Mouse (Mus musculus): ENCODE results near the gene Adamtsl3.

The Adamtsl3 gene

GRCm38 (mm10) chr7:82433226-82433625, 97.7 kb downstream of the Adamtsl3 start:
- no peak for TF ChIP-seq CTCF (conservative IDR thresholded peaks at IDR 0.05; ENCODE audit: low read length)
- no peak for TF ChIP-seq POU5F1 (IDR thresholded peaks at IDR 0.05; ENCODE audit: borderline replicate concordance, low read length)
- TF ChIP-seq NANOG (IDR thresholded peaks at IDR 0.05; ENCODE audit: borderline replicate concordance, low read length), result no peak
- Histone ChIP-seq H3K9me3 (ENCODE audit: low read length) (no peaks in the 10 kb centered on the region), H3K4me3 (replicated peaks; ENCODE audit: low read length) (no peak overlapping the region), H3K27me3 (ENCODE audit: insufficient read depth, low read length) (no peaks in the 10 kb centered on the region), H3K4me1 (replicated peaks; ENCODE audit: low read depth, low read length) (no peaks in the 10 kb centered on the region), H3K36me3 (ENCODE audit: insufficient read depth, low read length) (no peaks in the 10 kb centered on the region)

GRCm38 (mm10) chr7:82458376-82458775, 122.9 kb downstream of the Adamtsl3 start:
- H3K9me3 ChIP-seq (ENCODE audit: low read length), result no peaks in the 10 kb centered on the region
- no peaks in the 10 kb centered on the region for H3K4me1 ChIP-seq (replicated peaks; ENCODE audit: low read depth, low read length)
- no peak for TF ChIP-seq POU5F1 (IDR thresholded peaks at IDR 0.05; ENCODE audit: borderline replicate concordance, low read length)
- TF ChIP-seq NANOG (IDR thresholded peaks at IDR 0.05; ENCODE audit: borderline replicate concordance, low read length), result no peak
- TF ChIP-seq CTCF (conservative IDR thresholded peaks at IDR 0.05; ENCODE audit: low read length), result no peak
- no peaks in the 10 kb centered on the region for H3K27me3 ChIP-seq (ENCODE audit: insufficient read depth, low read length)
- no peaks in the 10 kb centered on the region for H3K36me3 ChIP-seq (ENCODE audit: insufficient read depth, low read length)
- no peak overlapping the region for H3K4me3 ChIP-seq (replicated peaks; ENCODE audit: low read length)

- no peak overlapping the region for H3K4me3 ChIP-seq (replicated peaks; ENCODE audit: low read length)
- TF ChIP-seq NANOG (IDR thresholded peaks at IDR 0.05; ENCODE audit: borderline replicate concordance, low read length), result no peak
- TF ChIP-seq CTCF (conservative IDR thresholded peaks at IDR 0.05; ENCODE audit: low read length), result no peak
- no peak for TF ChIP-seq POU5F1 (IDR thresholded peaks at IDR 0.05; ENCODE audit: borderline replicate concordance, low read length)
- H3K4me1 ChIP-seq (replicated peaks; ENCODE audit: low read depth, low read length), result no peaks in the 10 kb centered on the region
- H3K36me3 ChIP-seq (ENCODE audit: insufficient read depth, low read length), result no peaks in the 10 kb centered on the region
- H3K27me3 ChIP-seq (ENCODE audit: insufficient read depth, low read length), result no peaks in the 10 kb centered on the region
- H3K9me3 ChIP-seq (ENCODE audit: low read length), result no peaks in the 10 kb centered on the region
Observed at GRCm38 (mm10) chr7:82462921-82463523, 127.5 kb downstream of the Adamtsl3 start.

- no peak overlapping the region for H3K4me3 ChIP-seq (replicated peaks; ENCODE audit: low read length)
- H3K9me3 ChIP-seq (ENCODE audit: low read length), result no peaks in the 10 kb centered on the region
- no peaks in the 10 kb centered on the region for H3K4me1 ChIP-seq (replicated peaks; ENCODE audit: low read depth, low read length)
- TF ChIP-seq POU5F1 (IDR thresholded peaks at IDR 0.05; ENCODE audit: borderline replicate concordance, low read length), result no peak
- TF ChIP-seq CTCF (conservative IDR thresholded peaks at IDR 0.05; ENCODE audit: low read length), result no peak
- no peak for TF ChIP-seq NANOG (IDR thresholded peaks at IDR 0.05; ENCODE audit: borderline replicate concordance, low read length)
- no peaks in the 10 kb centered on the region for H3K27me3 ChIP-seq (ENCODE audit: insufficient read depth, low read length)
- no peaks in the 10 kb centered on the region for H3K36me3 ChIP-seq (ENCODE audit: insufficient read depth, low read length)
Observed at GRCm38 (mm10) chr7:82464364-82464763, 128.9 kb downstream of the Adamtsl3 start.

GRCm38 (mm10) chr7:82465437-82465836, 129.9 kb downstream of the Adamtsl3 start:
- TF ChIP-seq CTCF (conservative IDR thresholded peaks at IDR 0.05; ENCODE audit: low read length) (no peak; the same call in 1 of the 2 replicates), POU5F1 (IDR thresholded peaks at IDR 0.05; ENCODE audit: borderline replicate concordance, low read length) (no peak), NANOG (IDR thresholded peaks at IDR 0.05; ENCODE audit: borderline replicate concordance, low read length) (no peak)
- Histone ChIP-seq H3K27me3 (ENCODE audit: insufficient read depth, low read length) (no peaks in the 10 kb centered on the region), H3K36me3 (ENCODE audit: insufficient read depth, low read length) (no peaks in the 10 kb centered on the region), H3K4me1 (replicated peaks; ENCODE audit: low read depth, low read length) (no peaks in the 10 kb centered on the region), H3K4me3 (replicated peaks; ENCODE audit: low read length) (no peak overlapping the region), H3K9me3 (ENCODE audit: low read length) (no peaks in the 10 kb centered on the region)

- no peaks in the 10 kb centered on the region for H3K27me3 ChIP-seq (ENCODE audit: insufficient read depth, low read length)
- no peaks in the 10 kb centered on the region for H3K4me1 ChIP-seq (replicated peaks; ENCODE audit: low read depth, low read length)
- no peaks in the 10 kb centered on the region for H3K36me3 ChIP-seq (ENCODE audit: insufficient read depth, low read length)
- H3K4me3 ChIP-seq (replicated peaks; ENCODE audit: low read length), result no peak overlapping the region
- TF ChIP-seq NANOG (IDR thresholded peaks at IDR 0.05; ENCODE audit: borderline replicate concordance, low read length) (no peak), CTCF (conservative IDR thresholded peaks at IDR 0.05; ENCODE audit: low read length) (no peak), POU5F1 (IDR thresholded peaks at IDR 0.05; ENCODE audit: borderline replicate concordance, low read length) (no peak)
- H3K9me3 ChIP-seq (ENCODE audit: low read length), result no peaks in the 10 kb centered on the region
Observed at GRCm38 (mm10) chr7:82476441-82477221, 141.1 kb downstream of the Adamtsl3 start.

- TF ChIP-seq CTCF (conservative IDR thresholded peaks at IDR 0.05; ENCODE audit: low read length) (no peak), NANOG (IDR thresholded peaks at IDR 0.05; ENCODE audit: borderline replicate concordance, low read length) (no peak), POU5F1 (IDR thresholded peaks at IDR 0.05; ENCODE audit: borderline replicate concordance, low read length) (no peak)
- H3K36me3 ChIP-seq (ENCODE audit: insufficient read depth, low read length), result no peaks in the 10 kb centered on the region
Observed at GRCm38 (mm10) chr7:82478461-82478860, 143.0 kb downstream of the Adamtsl3 start.

GRCm38 (mm10) chr7:82478861-82479755, 143.6 kb downstream of the Adamtsl3 start:
- Histone ChIP-seq H3K9me3 (ENCODE audit: low read length) (no peaks in the 10 kb centered on the region), H3K36me3 (ENCODE audit: insufficient read depth, low read length) (no peaks in the 10 kb centered on the region), H3K4me1 (replicated peaks; ENCODE audit: low read depth, low read length) (no peaks in the 10 kb centered on the region), H3K4me3 (replicated peaks; ENCODE audit: low read length) (no peak overlapping the region), H3K27me3 (ENCODE audit: insufficient read depth, low read length) (no peaks in the 10 kb centered on the region)
- TF ChIP-seq CTCF (conservative IDR thresholded peaks at IDR 0.05; ENCODE audit: low read length) (no peak), NANOG (IDR thresholded peaks at IDR 0.05; ENCODE audit: borderline replicate concordance, low read length) (no peak), POU5F1 (IDR thresholded peaks at IDR 0.05; ENCODE audit: borderline replicate concordance, low read length) (no peak)

More at GRCm38 (mm10) chr7:82478461-82478860, 143.0 kb downstream of the Adamtsl3 start:
- no peaks in the 10 kb centered on the region for H3K27me3 ChIP-seq (ENCODE audit: insufficient read depth, low read length)
- no peak overlapping the region for H3K4me3 ChIP-seq (replicated peaks; ENCODE audit: low read length)
- no peaks in the 10 kb centered on the region for H3K9me3 ChIP-seq (ENCODE audit: low read length)
- H3K4me1 ChIP-seq (replicated peaks; ENCODE audit: low read depth, low read length), result no peaks in the 10 kb centered on the region
